Mouse (Mus musculus) kidney, adult 9 months (tissue): Measurements from ENCODE around the gene Lsamp.
A peak's percentile ranks its signal among the peaks of the same experiment; 100 is the strongest.

Experiments
- DNase-seq: peaks from one replicate; pipeline ENCODE4 v3.0.0; 2022

The Lsamp gene

DNA sequence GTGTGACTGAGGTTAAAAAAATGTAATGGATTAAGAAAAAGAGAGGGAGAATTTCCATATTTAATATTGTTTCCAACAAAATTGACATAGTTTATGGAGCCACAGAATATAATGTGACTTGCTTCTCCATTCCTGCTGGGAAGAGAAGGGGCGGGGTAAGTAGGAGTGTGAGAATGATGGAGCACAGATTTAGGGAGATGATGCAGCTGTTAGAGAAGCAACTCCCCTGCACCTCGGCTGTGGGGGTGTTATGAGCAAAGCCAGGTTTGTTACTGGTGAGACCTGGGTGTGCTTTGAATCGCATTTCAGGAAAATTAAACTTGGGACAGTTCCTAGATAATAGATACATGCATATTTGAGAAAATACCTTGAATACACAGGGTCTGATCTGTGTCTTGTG is 987.2 kb downstream of the Lsamp start:
- DNase-seq: no peak

DNA sequence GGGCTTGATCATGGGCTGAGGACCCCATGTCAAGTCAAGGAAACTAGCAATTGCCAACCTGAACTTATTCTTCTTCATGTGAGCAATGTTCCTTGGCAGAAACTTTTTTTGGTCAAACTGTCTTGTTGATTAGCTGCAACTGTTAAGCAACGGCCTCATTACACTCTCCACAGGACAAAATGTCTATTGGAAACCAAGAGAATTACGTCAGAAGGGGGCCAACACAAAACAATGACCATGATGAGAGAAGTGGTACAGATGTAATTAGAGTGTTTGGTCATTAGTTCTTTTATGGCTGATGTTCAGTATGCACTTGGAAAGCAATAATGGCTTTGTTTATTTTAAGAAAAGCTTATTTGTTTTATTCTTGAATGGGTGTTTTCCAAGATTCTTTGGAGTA is 989.9 kb downstream of the Lsamp start:
- DNase-seq: no peak

- DNase-seq: no peak
Measured at GRCm38 (mm10) chr16:40983026-40983425, 998.9 kb downstream of the Lsamp start.

- no peak for DNase-seq
Measured at GRCm38 (mm10) chr16:41007569-41007968, 1023.4 kb downstream of the Lsamp start.

- no peak for DNase-seq
Measured at GRCm38 (mm10) chr16:41034746-41035145, 1050.6 kb downstream of the Lsamp start.

DNA sequence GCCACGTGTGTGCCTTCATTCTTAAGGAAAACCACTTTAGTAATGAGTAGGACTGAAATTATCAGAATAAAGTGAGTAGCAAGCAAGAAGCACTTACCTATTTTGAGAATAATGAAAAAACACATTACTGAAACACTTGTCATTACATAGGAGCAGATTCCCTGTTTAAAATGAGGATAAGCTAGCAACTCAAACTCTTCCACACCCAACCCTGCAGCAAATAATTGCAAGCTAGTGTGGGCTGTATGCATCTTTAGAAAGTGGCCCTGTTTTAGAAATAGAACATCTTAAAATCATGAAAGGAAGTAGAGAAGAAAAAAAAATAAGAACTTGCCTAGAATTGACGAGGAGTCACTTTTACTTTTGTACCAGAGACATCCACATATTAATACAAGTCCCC is 1057.5 kb downstream of the Lsamp start:
- no peak for DNase-seq

DNA sequence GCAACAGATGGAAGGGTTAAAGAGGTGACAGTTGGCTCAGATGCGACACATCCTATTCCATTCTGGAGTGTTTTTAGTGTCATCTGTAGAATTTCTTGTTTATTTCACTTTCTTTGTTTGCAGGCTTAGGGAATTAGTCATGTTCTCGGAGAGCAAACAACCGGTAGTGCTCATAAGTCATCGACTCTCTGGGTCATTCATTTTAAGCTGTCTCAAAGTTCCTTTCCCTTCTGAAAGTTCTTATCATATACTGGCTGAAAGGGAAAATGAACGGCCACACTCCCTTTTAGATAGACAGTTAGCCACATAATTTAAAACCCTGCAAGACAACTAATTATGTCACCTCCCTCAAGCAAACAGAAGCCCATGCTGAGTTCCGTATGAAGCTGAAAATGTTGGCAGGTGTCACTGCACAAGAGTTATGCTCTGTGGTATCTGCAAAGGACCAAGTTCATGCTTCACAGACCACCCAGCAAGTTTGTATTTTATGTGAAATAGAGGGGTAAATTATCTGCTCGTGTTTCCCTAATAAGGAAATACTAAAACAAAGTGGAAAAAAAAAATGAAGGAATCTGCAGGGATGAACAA is 1079.2 kb downstream of the Lsamp start:
- no peak for DNase-seq

DNA sequence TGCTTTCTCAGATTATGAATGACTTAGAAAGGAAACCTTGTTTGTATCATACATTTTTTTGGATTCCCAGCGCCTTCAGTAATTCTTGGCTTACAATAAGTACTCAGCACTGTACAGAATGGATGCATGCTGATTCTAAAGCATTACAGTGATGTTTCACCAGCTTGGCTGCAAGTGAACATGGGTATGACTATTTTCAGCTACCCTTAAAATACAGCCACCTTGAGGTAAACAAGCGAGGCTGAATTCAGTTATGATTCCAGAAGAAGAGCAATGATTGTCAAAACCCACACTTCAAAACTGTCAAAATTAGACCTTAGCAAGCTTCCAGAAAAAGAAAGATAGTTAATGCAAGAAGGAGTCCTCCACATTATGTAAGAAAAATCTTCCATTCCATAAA is 1089.3 kb downstream of the Lsamp start:
- no peak for DNase-seq

DNA sequence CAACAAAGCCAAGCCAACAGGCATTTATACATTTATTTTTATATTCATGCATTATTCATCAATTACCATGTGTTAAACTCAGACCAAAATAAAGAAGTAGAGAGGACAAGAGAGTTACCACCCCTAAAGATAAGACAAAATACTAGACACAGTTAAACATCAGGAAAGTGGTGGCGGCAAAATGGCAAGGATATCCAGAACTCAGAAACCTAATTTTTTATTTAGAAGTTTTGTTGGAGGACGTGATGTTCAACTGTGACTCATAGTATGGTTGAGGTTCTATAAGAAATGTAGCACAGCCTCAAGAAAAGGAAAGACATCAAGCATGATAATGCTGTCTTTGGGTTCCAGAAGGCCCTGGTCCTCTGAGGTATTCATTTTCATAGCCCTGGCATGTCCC is 1104.5 kb downstream of the Lsamp start:
- no peak for DNase-seq

GRCm38 (mm10) chr16:41090092-41090491 is 1105.9 kb downstream of the Lsamp start:
- DNase-seq: no peak

DNA sequence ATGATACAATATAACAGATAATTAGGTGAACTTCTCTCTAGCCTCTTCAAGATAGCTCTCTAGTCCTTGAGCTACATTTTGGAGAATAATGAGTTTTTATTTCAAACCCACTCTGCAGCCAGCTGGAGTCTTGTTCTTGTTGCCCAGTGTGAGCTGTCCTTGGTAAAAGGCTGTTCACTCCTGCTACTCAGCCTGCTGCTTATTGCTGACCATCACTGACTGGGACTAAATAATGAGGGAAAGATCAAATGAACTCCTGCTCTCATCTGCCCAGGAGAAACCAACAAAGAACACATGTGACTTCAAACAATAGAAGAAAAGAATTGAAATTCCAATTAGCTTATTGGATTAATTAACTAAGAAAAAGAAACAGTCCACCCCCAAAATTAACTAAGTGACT is 1107.1 kb downstream of the Lsamp start:
- no peak for DNase-seq

DNA sequence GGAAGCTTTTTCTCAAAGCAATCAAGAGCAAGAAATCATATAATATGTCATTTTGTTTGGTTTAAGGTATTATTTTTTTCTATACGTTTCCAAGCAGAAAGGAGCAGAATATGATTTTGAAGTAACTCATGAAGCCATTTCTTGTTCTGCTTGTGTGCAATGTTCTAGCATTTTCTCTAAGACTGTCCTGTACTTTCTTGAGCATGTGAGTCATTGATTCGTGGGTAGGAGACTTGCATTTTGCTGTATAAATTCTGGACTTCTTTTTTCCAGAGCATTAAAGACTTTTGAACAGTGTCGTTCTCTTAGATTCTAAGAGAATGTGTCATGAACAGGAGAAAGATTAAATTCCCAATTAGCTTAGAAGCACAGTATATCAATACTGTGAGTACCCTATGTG is 1118.6 kb downstream of the Lsamp start:
- DNase-seq: no peak

DNA sequence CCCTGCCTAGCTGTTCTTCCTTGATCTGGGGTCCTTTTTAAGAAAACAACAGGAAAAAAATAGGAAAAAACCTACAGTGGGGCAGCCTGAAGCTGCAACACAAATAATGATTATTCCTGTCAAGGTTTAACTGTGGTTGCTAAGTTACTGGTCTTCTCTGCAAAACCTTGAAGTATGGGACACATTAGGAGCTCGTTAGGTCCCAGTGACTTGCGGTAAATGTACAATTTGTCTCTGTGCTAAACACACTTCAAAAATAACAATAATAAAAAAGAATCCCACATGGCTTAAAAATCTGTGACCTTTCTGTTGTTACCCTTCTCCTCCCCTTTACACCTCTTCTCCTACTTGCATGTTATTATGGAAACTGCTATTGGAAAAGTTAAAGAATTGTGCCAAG is 1140.2 kb downstream of the Lsamp start:
- no peak for DNase-seq

DNA sequence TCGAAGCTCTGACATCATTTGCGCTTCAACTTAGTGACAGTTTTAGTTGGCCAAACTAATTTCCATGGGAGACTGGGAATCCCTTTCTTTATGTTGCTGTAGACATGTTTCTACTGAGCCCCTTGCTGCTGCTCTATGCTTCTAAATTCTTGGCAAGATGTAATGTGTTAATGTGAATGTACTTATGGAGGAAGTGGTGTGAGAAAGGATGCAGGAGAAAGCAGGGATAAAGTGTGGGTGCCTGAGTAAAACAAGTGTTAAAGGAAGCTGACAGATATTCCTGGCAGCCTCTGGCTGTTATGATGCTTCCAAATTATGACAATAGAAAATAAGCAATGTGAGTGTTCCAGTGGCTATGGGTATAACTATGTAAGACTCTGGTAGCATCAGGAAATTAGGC is 1140.9 kb downstream of the Lsamp start:
- DNase-seq: no peak

DNA sequence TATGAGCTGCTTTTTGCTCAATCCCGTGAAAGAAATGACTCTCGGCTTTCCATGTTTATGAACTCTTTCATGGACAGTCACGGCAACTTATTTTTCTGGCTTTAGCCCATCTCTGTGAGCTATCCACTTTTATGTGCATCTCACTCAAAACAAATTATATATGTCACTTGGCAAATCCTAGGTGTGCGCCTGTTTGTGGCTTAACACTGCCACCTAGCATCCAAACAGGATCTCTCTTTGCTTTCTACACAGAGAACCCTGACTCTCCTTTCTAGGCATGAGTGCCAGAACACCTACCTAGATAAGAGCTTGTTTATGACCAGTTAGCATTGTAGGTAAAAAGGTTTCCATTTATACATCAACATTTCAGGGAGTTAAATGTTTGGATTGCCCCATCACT is 1146.9 kb downstream of the Lsamp start:
- DNase-seq: no peak

GRCm38 (mm10) chr16:41172839-41173238 is 1188.7 kb downstream of the Lsamp start:
- DNase-seq: no peak

GRCm38 (mm10) chr16:41179557-41179956 is 1195.4 kb downstream of the Lsamp start:
- DNase-seq: no peak

GRCm38 (mm10) chr16:41180867-41181266 is 1196.7 kb downstream of the Lsamp start:
- DNase-seq: no peak

DNA sequence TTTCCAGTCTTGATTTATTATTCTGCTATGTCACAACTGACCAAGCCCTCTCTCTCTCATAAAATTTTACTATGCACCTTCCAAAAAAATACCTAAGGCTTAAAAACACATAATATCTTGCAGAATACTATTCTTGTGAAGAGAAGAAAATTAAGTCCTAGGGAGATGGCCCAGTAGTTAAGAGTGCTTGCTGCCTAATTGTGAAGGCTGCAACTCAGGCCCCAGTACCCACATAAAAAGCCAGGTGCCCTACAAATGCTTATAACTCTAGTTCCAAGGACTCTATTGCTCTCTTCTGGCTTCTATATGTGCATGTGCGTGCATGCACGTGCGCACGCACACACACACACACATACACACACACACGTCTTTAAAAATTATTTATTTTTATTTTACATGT is 1225.9 kb downstream of the Lsamp start:
- DNase-seq: no peak

DNA sequence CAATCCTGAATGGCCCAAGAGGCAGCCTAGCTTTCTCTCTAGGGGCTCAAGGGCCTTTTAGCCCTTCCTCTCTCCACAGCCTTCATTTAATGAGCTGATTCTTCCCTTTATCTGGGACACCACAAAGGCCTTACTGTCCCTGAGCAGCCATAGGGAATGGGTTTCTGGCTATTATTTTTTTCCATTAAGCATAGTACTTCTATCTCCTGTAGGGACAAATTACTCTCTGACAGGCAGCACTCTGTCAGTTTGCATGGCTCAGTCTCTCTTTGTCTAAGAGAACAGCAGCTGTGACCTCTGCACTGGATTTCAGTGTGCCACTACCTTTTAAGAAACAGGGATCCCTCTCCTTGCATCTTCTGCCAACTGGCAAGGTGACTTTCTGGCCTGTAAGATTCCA is 1251.7 kb downstream of the Lsamp start:
- DNase-seq: no peak

DNA sequence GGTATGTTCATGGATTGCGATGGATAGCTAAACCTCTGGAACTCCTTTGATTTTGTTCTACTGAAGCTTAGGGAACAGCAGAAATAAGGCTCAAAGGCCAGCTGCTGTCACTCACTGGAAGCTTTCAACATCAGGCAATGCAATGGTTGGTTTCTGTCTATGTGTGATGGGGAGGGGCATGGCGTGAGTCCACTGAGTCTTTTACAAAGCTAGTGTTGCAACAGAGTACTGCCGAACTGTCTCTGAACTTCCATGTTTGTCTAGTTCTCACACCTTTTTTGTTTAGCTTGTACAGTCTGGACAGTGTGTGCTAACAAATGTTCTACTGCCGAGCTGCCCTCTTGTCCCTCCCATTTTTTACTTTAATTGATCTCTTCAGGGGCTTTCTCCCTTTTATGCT is 1258.7 kb downstream of the Lsamp start:
- no peak for DNase-seq

- peak; percentile 26 for DNase-seq
Measured at GRCm38 (mm10) chr16:41244711-41245110, 1260.5 kb downstream of the Lsamp start.

DNA sequence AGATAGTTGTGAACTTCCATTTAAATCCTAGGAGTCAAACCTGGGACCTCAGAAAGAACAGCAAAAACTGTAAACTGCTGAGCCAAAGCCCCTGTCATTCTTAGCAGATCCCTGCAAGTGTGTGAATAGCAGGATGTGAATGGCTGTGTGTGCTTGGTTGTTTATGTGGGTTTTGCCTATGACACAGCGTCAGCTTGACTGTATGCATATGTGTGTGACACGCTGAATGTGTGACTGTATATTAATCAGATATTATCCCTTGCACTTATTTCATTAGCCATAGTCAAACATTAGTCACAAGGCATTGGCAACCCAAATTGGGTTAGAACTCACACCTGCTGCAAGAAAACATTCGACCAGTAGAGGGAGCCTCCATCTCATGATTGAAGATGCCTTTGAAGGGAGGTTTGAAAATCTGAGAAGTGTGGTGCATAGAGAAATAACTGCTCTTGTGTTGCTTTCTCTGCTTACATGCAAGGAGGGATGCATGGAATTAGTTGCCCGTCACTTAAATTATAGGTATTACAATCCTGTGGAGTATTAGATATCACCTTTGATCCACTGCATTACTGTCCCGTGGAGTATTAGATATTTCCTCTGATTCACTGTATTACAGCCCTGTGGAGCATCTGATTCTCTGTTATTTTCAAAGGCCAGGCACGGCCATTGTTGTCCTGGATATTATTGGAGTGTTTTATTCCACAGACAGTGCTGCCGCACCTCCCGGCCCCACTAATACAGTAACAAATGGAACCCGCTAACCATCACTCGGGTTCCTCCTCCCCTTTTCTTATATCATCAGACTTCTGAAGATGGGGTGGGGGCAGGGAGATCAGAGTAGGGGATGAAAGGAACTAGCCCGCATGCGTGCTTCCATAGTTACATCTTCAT is 1274.2 kb downstream of the Lsamp start:
- peak; percentile 60 for DNase-seq

DNA sequence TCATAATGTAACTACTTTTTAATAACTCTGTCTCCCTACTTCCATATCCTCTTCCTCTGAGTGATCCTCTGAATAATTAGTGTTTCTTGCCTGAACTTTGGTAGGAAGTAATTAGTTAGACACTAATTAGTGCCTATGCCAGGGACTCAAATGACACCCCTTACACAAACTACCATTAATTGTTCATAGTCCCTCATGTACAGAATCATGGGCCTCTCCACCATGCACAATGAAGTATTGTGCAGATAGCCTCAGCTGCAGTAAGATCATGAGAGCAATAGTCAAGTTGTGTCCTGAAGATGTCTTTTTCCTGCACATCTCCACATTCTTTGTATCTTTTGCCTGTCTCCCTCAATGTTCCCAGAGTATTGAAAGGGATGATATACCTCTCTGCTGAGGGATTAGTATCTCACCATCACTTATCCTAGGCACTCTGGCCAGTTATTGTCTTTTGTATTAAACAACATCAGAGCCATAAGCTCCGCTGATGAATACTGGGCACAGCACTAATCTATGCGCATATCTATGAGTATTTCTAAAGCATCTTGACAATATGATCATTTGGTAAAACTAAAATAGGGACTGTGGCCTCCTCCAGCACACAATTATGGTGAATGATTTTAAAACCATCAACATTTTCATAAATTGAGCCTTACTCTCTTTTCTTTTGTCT is 1292.0 kb downstream of the Lsamp start:
- no peak for DNase-seq
